Mouse (Mus musculus) embryonic facial prominence, embryonic 15.5 days (tissue): Measurements from ENCODE around the gene Marc1. TPM values are rescaled to one million over a fixed set of nuclear protein-coding genes. Genes with fewer than 3 reads are reported as not detected.

Source experiments
- ATAC-seq: fragments of 200-750 bp; cut with Nextera tagmentation; 2 replicates; pipeline ENCODE4 v1.8.0; 2017; ENCODE audit warnings: low read depth, moderate TSS enrichment; ENCODE audit not compliant: insufficient number of reproducible peaks, low FRiP score, low TSS enrichment
- H3K27ac ChIP-seq: fragments of 300-500 bp; sonication (generic); replicated peaks from 2 replicates; pipeline ENCODE4 v1.5.1; 2015; ENCODE audit warnings: mild to moderate bottlenecking, inconsistent platforms
- H3K27me3 ChIP-seq: fragments of 300-500 bp; sonication (generic); 2 replicates; pipeline ENCODE4 v1.6.1; 2015; ENCODE audit warnings: inconsistent platforms
- H3K36me3 ChIP-seq: fragments of 300-500 bp; sonication (generic); 2 replicates; pipeline ENCODE4 v1.6.1; 2015; ENCODE audit warnings: mild to moderate bottlenecking, inconsistent platforms
- H3K4me1 ChIP-seq: fragments of 300-500 bp; sonication (generic); 2 replicates; pipeline ENCODE4 v1.6.1; 2015; ENCODE audit warnings: inconsistent platforms
- H3K4me2 ChIP-seq: fragments of 300-500 bp; sonication (generic); replicated peaks from 2 replicates; pipeline ENCODE4 v1.6.1; 2015; ENCODE audit warnings: mild to moderate bottlenecking, inconsistent platforms
- H3K4me3 ChIP-seq: fragments of 300-500 bp; sonication (generic); replicated peaks from 2 replicates; pipeline ENCODE4 v1.5.1; 2015; ENCODE audit warnings: mild to moderate bottlenecking, inconsistent platforms
- H3K9ac ChIP-seq: fragments of 300-500 bp; sonication (generic); 2 replicates; pipeline ENCODE4 v1.6.1; 2015; ENCODE audit warnings: inconsistent platforms
- H3K9me3 ChIP-seq: fragments of 300-500 bp; sonication (generic); replicated peaks from 2 replicates; pipeline ENCODE4 v1.6.1; 2016; ENCODE audit warnings: inconsistent platforms
- WGBS: fragments of 180-500 bp; shearing (Covaris S2); methylation state at CpG from one replicate; pipeline ENCODE4 v1.1.7; 2015; 5-methylcytosine and 5-hydroxymethylcytosine counted together
- polyA plus RNA-seq: library from polyadenylated mRNA; unstranded; fragments of >200 nt; fragmentation: Nextera tagmentation; extraction: Ambion mirVana; gene quantifications from 2 replicates; pipeline ENCODE4 v1.2.1, GENCODE M21; 2015

The Marc1 gene
- polyA plus RNA-seq: 0.16 and 0.24 TPM in 2 replicates

DNA sequence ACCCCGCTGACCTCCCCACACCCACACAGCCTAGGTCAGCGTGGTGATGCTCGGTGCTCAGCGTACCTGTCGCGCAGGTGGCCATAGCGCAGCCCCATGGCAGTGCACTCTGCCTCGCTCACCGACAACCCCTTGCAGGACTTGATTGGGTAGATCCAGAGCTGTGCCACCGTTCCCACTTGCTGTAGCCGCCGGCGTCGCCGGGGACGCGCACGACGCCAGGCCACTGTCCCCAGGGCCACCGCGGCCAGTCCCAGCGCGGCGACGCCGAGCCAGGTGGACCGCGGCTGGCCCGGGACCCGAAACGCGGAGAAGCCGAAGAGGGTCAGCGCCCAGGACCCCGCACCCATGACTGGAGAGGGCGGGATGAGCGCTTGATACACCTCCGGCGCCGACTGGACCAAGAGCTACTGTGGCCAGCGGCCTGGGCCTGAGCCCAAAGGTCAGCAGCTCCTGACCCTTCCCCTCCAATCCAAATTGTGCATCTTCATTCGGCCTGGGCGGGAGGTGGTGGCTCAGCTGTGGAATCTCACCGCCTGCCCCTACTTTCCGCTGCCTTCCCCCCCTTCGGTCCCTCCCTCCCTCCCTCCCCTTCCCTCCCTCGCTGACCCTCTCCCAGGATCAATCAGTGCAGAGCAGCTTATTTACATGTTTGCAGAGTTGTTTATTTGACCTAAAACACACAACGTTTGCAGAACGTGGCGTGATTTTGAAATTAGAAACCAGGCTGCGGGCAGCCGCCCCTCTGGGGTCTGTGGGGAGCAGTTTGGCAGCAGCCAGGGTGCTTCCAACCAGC is at the start of gene Marc1:
TSS of gene Marc1 (minus strand) at position 534 of the 796 bp plus-strand sequence.
- Histone ChIP-seq H3K4me1 (peaks cover 9% of the 10 kb centered on the region), H3K9ac (peak within 1 kb of the TSS; percentile 19; the same call in 1 of the 2 replicates), H3K4me2 (peak within 1 kb of the TSS; percentile 77), H3K27me3 (peaks cover 26% of the 10 kb centered on the region), H3K9me3 (no peaks in the 10 kb centered on the region), H3K27ac (no peak within 1 kb of the TSS), H3K4me3 (peak within 1 kb of the TSS; percentile 35), H3K36me3 (peaks cover 10% of the 10 kb centered on the region; the same call in 1 of the 2 replicates)
- ATAC-seq: peak; percentile 39; the same call in 1 of the 2 replicates
- 6% methylated on average over 52 of the region's 52 CpGs for WGBS

DNA sequence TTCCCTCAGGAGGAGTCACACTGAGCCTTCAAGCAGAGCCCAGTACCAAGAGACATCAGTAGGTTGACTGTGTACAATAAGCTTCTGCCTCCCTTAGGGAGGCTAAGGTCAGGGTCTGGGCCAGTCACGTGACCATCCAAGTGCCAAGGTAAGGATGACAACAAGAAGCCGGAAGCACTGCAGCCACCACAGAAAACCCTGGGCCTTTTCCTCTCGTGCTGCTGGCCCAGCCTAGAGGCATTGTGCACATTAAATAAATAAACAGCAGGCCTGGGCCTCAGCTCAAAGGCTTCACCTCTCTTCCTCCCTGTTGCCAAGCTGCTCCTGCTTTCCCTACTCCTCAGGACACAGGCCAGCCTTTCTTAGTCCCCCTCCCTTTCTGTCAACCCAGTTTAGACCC is 49.2 kb upstream of the Marc1 start:
- Histone ChIP-seq H3K4me2 (no peak overlapping the region), H3K4me3 (no peak overlapping the region), H3K36me3 (no peaks in the 10 kb centered on the region), H3K9ac (no peak overlapping the region), H3K27me3 (no peaks in the 10 kb centered on the region), H3K4me1 (no peaks in the 10 kb centered on the region), H3K9me3 (no peaks in the 10 kb centered on the region), H3K27ac (no peak overlapping the region)
- WGBS: 65% methylated on average over 3 of the region's 3 CpGs
- ATAC-seq: no peak

DNA sequence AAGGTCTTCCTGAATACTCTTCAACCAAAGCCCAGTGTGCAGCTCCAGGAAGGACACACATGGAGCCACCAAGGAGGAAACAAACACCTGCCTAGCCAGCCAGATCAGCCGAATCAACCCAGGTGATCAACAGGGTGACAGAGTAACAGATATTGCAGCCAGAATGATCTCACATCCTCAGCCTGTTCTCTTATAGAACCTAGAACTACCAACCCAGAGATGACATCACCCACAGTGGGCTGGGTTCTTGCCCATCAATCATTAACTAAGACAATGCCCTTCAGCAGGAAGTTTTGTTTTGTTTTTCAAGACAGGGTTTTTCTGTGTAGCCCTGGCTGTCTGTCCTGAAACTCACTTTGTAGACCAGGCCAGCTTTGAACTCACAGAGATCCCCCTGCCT is 47.1 kb upstream of the Marc1 start:
- no peak overlapping the region for H3K4me2 ChIP-seq
- H3K4me1 ChIP-seq: peaks cover 9% of the 10 kb centered on the region
- H3K9ac ChIP-seq: no peak overlapping the region
- no peak overlapping the region for H3K4me3 ChIP-seq
- H3K9me3 ChIP-seq: no peaks in the 10 kb centered on the region
- H3K27ac ChIP-seq: no peak overlapping the region
- no peaks in the 10 kb centered on the region for H3K27me3 ChIP-seq
- no peaks in the 10 kb centered on the region for H3K36me3 ChIP-seq
- ATAC-seq: no peak
- 72% methylated on average over 1 of the region's 1 CpGs for WGBS

- Histone ChIP-seq H3K27ac (no peak overlapping the region), H3K4me3 (no peak overlapping the region), H3K9me3 (no peaks in the 10 kb centered on the region), H3K4me2 (no peak overlapping the region), H3K4me1 (peaks cover 19% of the 10 kb centered on the region), H3K27me3 (no peaks in the 10 kb centered on the region), H3K9ac (no peak overlapping the region), H3K36me3 (no peaks in the 10 kb centered on the region)
- 81% methylated on average over 9 of the region's 9 CpGs for WGBS
- no peak for ATAC-seq
These were observed 46.1 kb upstream of the Marc1 start for GRCm38 (mm10) chr1:184857216-184857615.

- no peak for ATAC-seq
- 51% methylated on average over 3 of the region's 3 CpGs for WGBS
- Histone ChIP-seq H3K27ac (0 out of 2 replicates have a peak overlapping the region, but pooled peaks have one; percentile 14), H3K4me2 (no peak overlapping the region), H3K27me3 (peaks cover 6% of the 10 kb centered on the region; the same call in 1 of the 2 replicates), H3K36me3 (no peaks in the 10 kb centered on the region), H3K9me3 (no peaks in the 10 kb centered on the region), H3K4me3 (no peak overlapping the region), H3K9ac (no peak overlapping the region), H3K4me1 (peaks cover 27% of the 10 kb centered on the region)
These were observed 42.8 kb upstream of the Marc1 start for GRCm38 (mm10) chr1:184853922-184854321.

- peaks cover 27% of the 10 kb centered on the region for H3K4me1 ChIP-seq
- H3K27ac ChIP-seq: 0 out of 2 replicates have a peak overlapping the region, but pooled peaks have one; percentile 14
These were observed 42.2 kb upstream of the Marc1 start for GRCm38 (mm10) chr1:184853339-184853738.

GRCm38 (mm10) chr1:184851741-184852618 is 40.9 kb upstream of the Marc1 start:
- Histone ChIP-seq H3K36me3 (no peaks in the 10 kb centered on the region), H3K27ac (peak overlapping the region; percentile 22; the same call in 1 of the 2 replicates), H3K4me3 (peak overlapping the region; percentile 7; the same call in 1 of the 2 replicates), H3K4me1 (peaks cover 27% of the 10 kb centered on the region), H3K9me3 (no peaks in the 10 kb centered on the region), H3K27me3 (peaks cover 6% of the 10 kb centered on the region; the same call in 1 of the 2 replicates), H3K4me2 (peak overlapping the region; percentile 42), H3K9ac (no peak overlapping the region)
- ATAC-seq: peak; percentile 57; the same call in 1 of the 2 replicates
- WGBS: 14% methylated on average over 31 of the region's 31 CpGs

More at GRCm38 (mm10) chr1:184853339-184853738, 42.2 kb upstream of the Marc1 start:
- WGBS: 19% methylated on average over 5 of the region's 5 CpGs
- H3K9me3 ChIP-seq: no peaks in the 10 kb centered on the region
- H3K27me3 ChIP-seq: peaks cover 6% of the 10 kb centered on the region; the same call in 1 of the 2 replicates
- 0 out of 2 replicates have a peak overlapping the region, but pooled peaks have one; percentile 18 for H3K4me3 ChIP-seq
- no peak overlapping the region for H3K9ac ChIP-seq
- H3K36me3 ChIP-seq: no peaks in the 10 kb centered on the region
- H3K4me2 ChIP-seq: peak overlapping the region; percentile 39
- peak; percentile 66 for ATAC-seq

- no peak for ATAC-seq
- H3K9me3 ChIP-seq: no peaks in the 10 kb centered on the region
- 52% methylated on average over 7 of the region's 7 CpGs for WGBS
- peaks cover 33% of the 10 kb centered on the region for H3K4me1 ChIP-seq
- no peak overlapping the region for H3K4me2 ChIP-seq
- no peak overlapping the region for H3K9ac ChIP-seq
- H3K36me3 ChIP-seq: no peaks in the 10 kb centered on the region
- H3K4me3 ChIP-seq: no peak overlapping the region
- H3K27me3 ChIP-seq: peaks cover 6% of the 10 kb centered on the region; the same call in 1 of the 2 replicates
- no peak overlapping the region for H3K27ac ChIP-seq
These were observed 40.1 kb upstream of the Marc1 start for GRCm38 (mm10) chr1:184851166-184851565.

DNA sequence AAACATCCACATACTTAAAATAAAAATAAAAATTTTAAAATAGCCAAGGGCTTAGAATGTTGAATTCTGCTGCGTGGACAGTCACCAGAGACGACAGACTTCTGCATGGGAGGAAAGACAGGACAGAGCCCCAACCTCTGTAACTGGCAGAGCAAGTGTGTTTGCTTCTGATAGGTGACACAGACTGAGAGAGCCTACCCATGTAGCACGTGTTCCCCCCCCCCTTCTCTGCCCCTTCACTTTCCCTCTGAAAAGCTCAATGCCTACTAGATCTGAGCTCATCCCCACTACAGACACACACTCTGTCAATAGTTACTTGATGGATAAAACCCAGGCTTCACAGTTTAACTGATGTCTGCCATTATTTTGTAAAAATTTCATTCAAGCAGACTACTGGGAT is 35.9 kb upstream of the Marc1 start:
- H3K9ac ChIP-seq: no peak overlapping the region
- no peak overlapping the region for H3K4me3 ChIP-seq
- ATAC-seq: no peak
- H3K27me3 ChIP-seq: peaks cover 6% of the 10 kb centered on the region; the same call in 1 of the 2 replicates
- H3K9me3 ChIP-seq: no peaks in the 10 kb centered on the region
- WGBS: 32% methylated on average over 3 of the region's 3 CpGs
- H3K4me2 ChIP-seq: no peak overlapping the region
- no peaks in the 10 kb centered on the region for H3K36me3 ChIP-seq
- peaks cover 27% of the 10 kb centered on the region for H3K4me1 ChIP-seq
- no peak overlapping the region for H3K27ac ChIP-seq

GRCm38 (mm10) chr1:184846092-184846750 is 35.1 kb upstream of the Marc1 start, which contains the start of gene Marc2:
Gene Marc2, minus strand, starts transcription at chr1:184846451.
- Histone ChIP-seq H3K9me3 (no peaks in the 10 kb centered on the region), H3K27ac (peak within 1 kb of the TSS; percentile 94), H3K4me1 (peaks cover 21% of the 10 kb centered on the region), H3K4me2 (peak within 1 kb of the TSS; percentile 91), H3K4me3 (peak within 1 kb of the TSS; percentile 96), H3K9ac (peak within 1 kb of the TSS; percentile 91), H3K27me3 (peaks cover 3% of the 10 kb centered on the region; the same call in 1 of the 2 replicates), H3K36me3 (no peaks in the 10 kb centered on the region)
- 5% methylated on average over 18 of the region's 18 CpGs for WGBS
- no peak for ATAC-seq
